Comparison of ENCODE assay signal across 17 mouse cellular contexts in genomic region chr13:43952491-43952890, GRCm38 (mm10).
"Had no signal": no experiment of that assay in that cellular context is flagged by ENCODE, and none has a peak within 500 bp of the region (broad histone marks: within the 10 kb centered on the region; RNA-seq: fewer than 3 reads in every experiment).

No protein-coding gene starts in this region.

- H3K9me3 ChIP-seq: liver, embryonic 13.5 days; midbrain, embryonic 10.5 days; neural tube, embryonic 12.5 days; neural tube, embryonic 15.5 days had no signal

- H3K4me1 ChIP-seq: liver, embryonic 13.5 days; neural tube, embryonic 12.5 days had no signal

- H3K4me3 ChIP-seq: liver, embryonic 13.5 days; megakaryocyte, embryonic 14.5 days; midbrain, embryonic 10.5 days; neural tube, embryonic 12.5 days; neural tube, embryonic 15.5 days had no signal

- ATAC-seq: inflammation-experienced regulatory T-cells, adult 6 months; intestine, embryonic 16.5 days; lung, postnatal 0 days had no signal

- H3K4me2 ChIP-seq: liver, embryonic 13.5 days; neural tube, embryonic 12.5 days; neural tube, embryonic 15.5 days had no signal

- H3K27ac ChIP-seq: kidney, postnatal 0 days; liver, embryonic 13.5 days; midbrain, embryonic 10.5 days; neural tube, embryonic 12.5 days; neural tube, embryonic 15.5 days; stomach, postnatal 0 days had no signal

- H3K9ac ChIP-seq: liver, embryonic 13.5 days; neural tube, embryonic 12.5 days; neural tube, embryonic 15.5 days had no signal

- DNase-seq: kidney, adult 8-10 months; liver, embryonic 13.5 days; lung, adult 2 months; lung, postnatal 36 days; midbrain, embryonic 14.5 days; thymus, adult 2 months; thymus, postnatal 14 days; thymus, postnatal 4 days had no signal

- H3K36me3 ChIP-seq: liver, embryonic 13.5 days; midbrain, embryonic 10.5 days; neural tube, embryonic 12.5 days; neural tube, embryonic 15.5 days had no signal

- H3K27me3 ChIP-seq: liver, embryonic 13.5 days; neural tube, embryonic 12.5 days; neural tube, embryonic 15.5 days had no signal
